Mouse (Mus musculus) cerebellum, postnatal 36 days (tissue): ENCODE measurements around the gene Mpzl1.
"Not testable (repeated sequence)": the region's sequence is repeated elsewhere in the genome, so short reads cannot be mapped to it uniquely, and the experiment has no call there.

Source experiments
- DNase-seq, 2 experiments: peaks; one replicate each; pipeline ENCODE4 v3.0.0; 2021 to 2022; ENCODE audit warnings: mixed read lengths in 2 of 2

Mpzl1 gene

GRCm38 (mm10) chr1:165634151-165634884, at the start of gene Mpzl1:
TSS of gene Mpzl1 (minus strand) at chr1:165634538.
- DNase-seq = peak; percentile 99 to 100

GRCm38 (mm10) chr1:165682056-165682853, 47.9 kb upstream of the Mpzl1 start:
- DNase-seq = no peak

GRCm38 (mm10) chr1:165681045-165681794, 46.9 kb upstream of the Mpzl1 start:
- DNase-seq = no peak

GRCm38 (mm10) chr1:165680086-165680485, 45.7 kb upstream of the Mpzl1 start:
- DNase-seq = not testable (repeated sequence)

- DNase-seq = no peak
Measured at GRCm38 (mm10) chr1:165679618-165679997, 45.3 kb upstream of the Mpzl1 start.

- no peak for DNase-seq
Measured at GRCm38 (mm10) chr1:165678861-165679617, 44.7 kb upstream of the Mpzl1 start.

- DNase-seq = no peak
Measured at GRCm38 (mm10) chr1:165677558-165677957, 43.2 kb upstream of the Mpzl1 start.

DNA sequence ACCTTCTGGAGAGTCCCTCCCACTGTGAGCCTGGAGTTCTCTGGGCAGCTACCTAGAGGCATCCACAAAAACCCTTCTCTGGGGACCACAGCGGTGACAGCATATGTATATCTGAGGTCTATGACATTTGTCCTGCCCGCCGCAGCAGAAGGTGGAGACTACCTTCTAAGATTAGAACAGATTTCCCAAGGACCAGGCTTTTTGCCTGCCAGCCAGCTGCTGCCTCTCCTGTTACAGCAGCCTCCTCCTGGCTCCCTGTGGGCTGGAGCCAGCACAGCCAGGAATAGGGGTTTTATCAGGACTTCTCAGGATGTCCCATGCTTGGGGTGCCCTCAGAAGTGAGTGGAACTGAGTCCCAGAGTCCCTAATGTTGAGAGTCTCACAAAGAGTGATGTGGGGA, 42.7 kb upstream of the Mpzl1 start:
- no peak for DNase-seq

DNA sequence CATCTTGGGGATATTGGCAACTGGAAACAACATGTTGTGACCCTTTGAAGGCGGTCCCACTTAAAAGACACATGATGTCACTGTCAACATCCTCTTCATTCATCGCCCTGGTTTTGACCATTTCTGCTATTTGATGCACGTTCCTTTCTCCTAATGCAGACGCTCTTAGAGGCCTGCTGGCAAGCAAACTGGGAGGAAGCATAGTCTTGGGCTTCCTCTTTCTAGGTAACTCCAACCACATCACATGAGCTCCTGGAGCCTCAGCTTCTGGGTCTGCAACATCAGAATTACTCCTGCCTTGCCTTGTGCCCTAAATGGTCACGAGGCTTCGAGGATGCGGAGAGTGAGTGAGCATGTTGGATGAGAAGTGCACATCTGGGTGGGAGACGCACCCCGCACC, 40.8 kb upstream of the Mpzl1 start:
- no peak for DNase-seq

DNA sequence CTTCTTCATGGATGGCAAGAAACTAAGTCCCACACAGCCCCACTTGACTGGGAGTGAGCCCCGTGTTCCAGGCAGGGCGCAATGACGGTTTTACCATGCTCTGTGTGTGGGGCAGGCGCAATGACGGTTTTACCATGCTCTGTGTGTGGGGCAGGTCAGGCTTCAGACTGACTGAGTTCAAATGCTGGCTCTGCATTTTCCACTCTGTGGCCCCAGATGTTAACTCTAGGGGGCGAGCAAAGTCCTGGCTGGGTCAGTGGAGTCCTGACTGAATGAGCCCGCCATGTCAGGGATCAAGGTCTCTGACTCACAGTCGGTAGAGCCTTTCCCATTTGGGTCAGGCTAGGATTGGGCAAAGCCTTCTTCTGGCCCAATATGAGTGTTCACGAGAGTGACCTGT, 38.0 kb upstream of the Mpzl1 start:
- DNase-seq = no peak

DNA sequence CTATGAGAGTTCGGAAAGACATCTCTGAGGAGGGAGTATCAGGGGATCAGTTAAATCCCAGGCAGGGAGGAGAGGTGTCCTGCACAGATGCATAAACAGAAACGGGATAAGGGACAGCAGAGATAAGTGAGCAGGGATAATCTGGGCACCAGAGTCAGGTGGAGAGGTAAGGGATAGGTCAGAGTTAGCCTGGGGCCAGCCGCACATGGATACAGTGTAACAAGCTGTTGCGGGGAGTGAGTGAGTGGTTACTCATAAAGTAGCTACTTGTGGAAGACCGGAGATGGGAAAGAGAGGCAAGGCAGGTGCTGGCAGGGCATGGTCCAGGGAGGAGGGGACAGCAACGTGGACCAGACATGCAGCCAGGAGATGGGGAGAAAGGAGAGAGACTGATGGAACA, 35.7 kb upstream of the Mpzl1 start:
- no peak for DNase-seq

DNA sequence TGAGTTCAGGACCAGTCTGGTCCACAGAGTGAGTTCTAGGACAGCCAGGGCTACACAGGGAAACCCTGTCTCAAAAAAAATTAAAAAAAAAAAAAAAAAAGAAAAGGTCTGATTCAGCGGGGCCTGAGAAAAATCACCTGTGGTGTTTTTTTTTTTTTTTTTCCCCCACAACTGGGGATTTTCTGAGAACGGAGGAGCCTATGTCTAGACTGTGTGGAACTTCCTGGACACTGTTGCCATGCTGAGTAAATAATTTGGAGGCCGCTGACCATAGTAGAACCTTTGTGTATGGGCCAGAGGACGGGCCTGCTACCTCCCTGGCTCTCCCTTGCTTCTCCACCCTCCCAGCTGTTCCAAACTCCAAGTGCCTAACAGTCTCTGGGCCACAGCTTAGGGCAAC, 34.6 kb upstream of the Mpzl1 start:
- no peak for DNase-seq

- DNase-seq = no peak
Measured at GRCm38 (mm10) chr1:165667380-165667779, 33.0 kb upstream of the Mpzl1 start.

DNA sequence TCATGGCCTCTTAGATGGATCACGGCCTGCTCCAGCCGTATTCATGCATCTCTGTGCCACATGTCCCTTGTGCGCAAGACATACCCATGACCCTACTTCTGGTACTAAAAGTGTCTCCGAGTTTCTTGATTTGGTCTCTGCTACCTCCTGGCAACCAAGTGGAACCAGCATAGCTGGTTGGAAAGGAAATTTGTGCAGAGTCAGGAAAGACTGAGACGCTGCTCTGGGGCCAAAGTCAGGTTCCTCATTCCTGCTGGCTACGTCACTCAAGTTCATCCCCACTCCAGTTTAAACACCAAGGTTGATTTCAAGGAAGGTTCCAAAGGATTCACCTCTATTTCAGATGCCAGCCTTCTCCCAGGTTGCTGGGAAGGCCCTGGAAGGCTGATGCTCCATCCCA, 32.6 kb upstream of the Mpzl1 start:
- DNase-seq = no peak

DNA sequence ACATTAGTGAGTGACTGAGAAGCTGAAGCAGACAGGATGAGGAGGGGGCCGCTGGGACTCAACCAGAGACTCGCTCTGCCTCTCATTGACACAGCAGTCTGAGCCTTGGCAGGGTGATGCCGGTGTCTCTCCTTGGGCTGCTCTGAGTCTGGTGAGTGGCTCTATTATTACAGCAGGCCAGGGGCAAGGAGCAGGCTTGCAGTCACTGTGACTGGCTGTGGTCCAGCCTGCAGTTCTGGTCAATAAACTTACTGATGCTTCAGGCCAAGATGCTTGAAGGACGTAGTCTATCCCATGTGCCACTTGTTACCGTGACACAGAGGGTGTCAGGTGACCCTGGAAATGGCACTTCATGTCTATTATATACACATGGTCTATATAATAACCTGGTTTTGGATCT, 31.4 kb upstream of the Mpzl1 start:
- no peak for DNase-seq

DNA sequence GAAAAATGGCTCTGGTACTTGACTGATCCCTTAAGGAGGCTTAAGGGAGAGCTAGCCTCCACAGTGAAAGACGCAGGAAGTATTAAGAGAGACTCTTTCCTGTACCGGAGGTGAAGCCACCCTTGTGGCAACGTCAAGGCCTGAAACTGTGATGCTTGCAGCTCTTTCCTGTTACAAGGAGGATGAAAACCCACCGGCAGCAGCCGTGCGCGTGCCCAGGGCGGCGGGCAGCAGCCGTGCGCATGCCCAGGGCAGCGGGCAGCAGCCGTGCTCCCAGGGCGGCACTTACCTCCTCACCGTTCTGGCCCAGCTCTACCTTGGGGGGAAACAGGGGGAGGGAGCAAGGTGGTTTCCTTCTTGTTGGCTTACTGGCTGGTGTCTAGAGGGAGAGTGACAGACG, 28.9 kb upstream of the Mpzl1 start:
- peak; percentile 17 to 33 for DNase-seq

DNA sequence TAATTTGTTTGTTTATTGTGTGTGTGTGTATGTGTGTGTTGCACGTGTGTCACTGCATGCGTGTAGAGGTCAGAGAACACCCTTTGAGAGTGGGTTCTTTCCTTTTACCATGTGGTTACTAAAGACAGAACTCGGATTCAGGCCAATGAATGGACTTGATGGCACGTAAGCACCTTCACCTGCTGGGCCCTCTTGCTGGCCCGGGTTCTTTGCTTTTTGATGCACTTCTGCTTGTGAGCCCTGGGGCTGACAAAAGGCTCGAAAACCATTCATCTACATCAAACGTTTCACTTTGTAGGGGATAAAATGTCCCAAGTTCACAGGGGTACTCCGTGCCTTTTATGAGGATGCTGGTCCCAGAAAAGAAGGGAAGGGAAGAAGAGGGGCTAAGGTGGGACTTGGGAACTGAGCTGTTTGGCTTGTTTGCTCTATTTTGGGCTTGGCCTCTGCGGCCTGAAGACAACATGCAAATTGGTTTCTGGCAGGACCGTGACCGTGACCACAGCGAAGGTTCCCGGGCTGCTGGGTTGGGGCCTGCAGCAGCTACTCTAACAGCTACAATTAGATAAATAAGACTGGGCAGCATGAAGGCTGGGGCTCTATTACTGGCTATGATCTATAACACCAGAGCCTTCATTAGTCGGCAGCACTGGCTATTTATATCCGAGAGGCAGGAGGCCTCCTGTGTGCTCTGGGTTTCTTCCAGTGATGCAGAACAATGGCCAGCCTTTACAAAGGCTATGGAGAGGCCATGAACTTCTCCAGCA, 28.3 kb upstream of the Mpzl1 start:
- peak in 1 of 2 experiments; percentile 31 for DNase-seq

- DNase-seq = no peak
Measured at GRCm38 (mm10) chr1:165661725-165662124, 27.4 kb upstream of the Mpzl1 start.

DNA sequence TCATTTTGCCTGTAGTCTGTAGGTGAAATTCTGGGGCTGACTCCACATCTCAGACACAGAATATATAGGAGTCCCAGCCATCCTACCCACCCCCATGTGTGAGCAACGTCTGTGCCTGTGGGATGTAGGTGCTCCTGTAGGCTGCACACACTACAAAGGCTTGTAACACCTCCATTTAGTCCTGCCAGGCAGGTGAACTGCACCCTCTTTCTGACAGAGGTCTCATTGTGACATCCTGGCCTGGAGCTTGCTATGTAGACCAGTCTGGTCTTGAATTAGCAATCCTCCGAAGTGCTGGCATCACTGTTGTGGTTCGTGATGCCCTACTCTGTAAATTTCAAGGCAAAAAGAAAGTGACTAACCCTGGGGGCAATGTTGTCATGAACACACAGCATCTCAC, 26.9 kb upstream of the Mpzl1 start:
- DNase-seq = no peak

GRCm38 (mm10) chr1:165660774-165661173, 26.4 kb upstream of the Mpzl1 start:
- DNase-seq = peak; percentile 34 to 73

DNA sequence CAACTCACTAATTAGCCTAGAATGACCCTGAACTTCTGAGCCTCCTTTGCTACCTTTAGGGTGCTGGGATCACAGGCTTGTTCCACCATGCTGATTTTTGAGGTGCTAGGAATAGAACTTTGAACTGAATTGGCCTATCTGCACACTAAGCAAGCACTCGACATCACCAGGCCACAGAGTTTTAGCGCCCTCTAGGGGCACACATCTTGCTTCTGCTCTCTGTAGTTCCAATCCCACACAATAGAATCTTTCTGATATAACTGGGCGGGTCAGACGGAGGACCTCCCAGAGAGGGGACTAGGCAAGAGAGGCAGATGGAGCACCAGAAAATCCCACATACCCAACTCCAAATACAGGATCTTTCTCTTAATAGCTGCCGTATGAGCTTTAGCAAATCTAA, 24.3 kb upstream of the Mpzl1 start:
- peak; percentile 73 to 82 for DNase-seq

DNA sequence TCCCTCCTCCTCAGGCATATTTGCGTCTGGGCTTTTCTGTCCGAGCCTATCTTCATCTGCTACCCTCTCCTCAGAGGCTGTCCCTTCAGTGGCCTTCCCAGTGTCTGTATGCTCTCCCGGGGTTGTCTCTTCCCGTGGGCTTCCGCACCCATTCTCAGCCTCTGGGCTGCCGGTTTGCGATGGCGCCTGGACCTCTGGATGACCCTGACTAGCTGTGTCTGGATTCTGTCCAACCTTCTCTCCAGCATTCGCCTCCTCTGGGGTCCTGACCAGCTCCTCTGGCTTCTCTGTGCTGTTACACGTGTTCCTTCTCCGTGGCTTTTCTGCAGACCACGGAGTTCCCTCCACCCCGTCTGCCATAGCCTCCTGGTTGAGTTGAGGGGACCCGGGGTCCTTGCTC, 21.1 kb upstream of the Mpzl1 start:
- DNase-seq = no peak
